Mouse (Mus musculus) liver, adult 2 months (tissue): ENCODE data around the gene Gm45717.

Experiments
- CTCF ChIP-seq: fragments of 200-500 bp; IDR thresholded peaks from 2 replicates; pipeline ENCODE4 v1.5.1; 2011; ENCODE audit warnings: low read depth, low read length, control low read depth
- POLR2A ChIP-seq: fragments of 200-500 bp; IDR thresholded peaks from 2 replicates; pipeline ENCODE4 v1.6.1; 2011; ENCODE audit warnings: low read length, control low read depth; ENCODE audit not compliant: insufficient read depth; ENCODE audit errors: extremely low read depth

- TF ChIP-seq CTCF, result no peak
- TF ChIP-seq POLR2A, result no peak
Observed at GRCm38 (mm10) chr7:140990622-140991021, 34.9 kb upstream of the Gm45717 start.
